Mouse (Mus musculus): ENCODE results near the gene Prss45. TPM values are rescaled to one million over a fixed set of nuclear protein-coding genes. Genes with fewer than 3 reads are reported as not detected.

Gene Prss45
- not detected in 2 replicates for polyA plus RNA-seq (2012; rRNA removed)

GRCm38 (mm10) chr9:110834411-110834810 lies at the start of gene Prss45:
Prss45 (plus strand) TSS chr9:110834588.

GRCm38 (mm10) chr9:110797866-110798265 lies 36.5 kb upstream of the Prss45 start, which contains the start of gene Prss42:
Prss42 (plus strand) TSS chr9:110798166.

GRCm38 (mm10) chr9:110813789-110814188 lies 20.6 kb upstream of the Prss45 start, which contains the start of gene Prss44:
Prss44 (plus strand) TSS chr9:110813994.

GRCm38 (mm10) chr9:110826390-110826789 lies 8.0 kb upstream of the Prss45 start, which contains the start of gene Prss43:
Prss43 (plus strand) TSS chr9:110826690.

GRCm38 (mm10) chr9:110844206-110844605 lies 9.8 kb downstream of the Prss45 start, which contains the start of gene Prss46:
Prss46 (plus strand) TSS chr9:110844506.

GRCm38 (mm10) chr9:110857781-110858472 lies 23.5 kb downstream of the Prss45 start, which contains the start of gene Prss50:
Prss50 (plus strand) TSS chr9:110857967.

GRCm38 (mm10) chr9:110879191-110879920 lies 45.0 kb downstream of the Prss45 start, which contains the start of gene Als2cl:
Als2cl (plus strand) TSS chr9:110879870.

GRCm38 (mm10) chr9:110879998-110880561 lies 45.7 kb downstream of the Prss45 start, which contains the start of gene Tmie:
Tmie (minus strand) TSS chr9:110880113.

Other genes with a start within 250 kb of the Prss45 start
- gene Nradd, start 210.1 kb upstream of the Prss45 start, polyA plus RNA-seq (2012; rRNA removed) = 1.4 and 1.7 TPM in 2 replicates
- gene Nbeal2, start 180.4 kb upstream of the Prss45 start, polyA plus RNA-seq (2012; rRNA removed) = 3.5 and 3.9 TPM in 2 replicates
- gene Ccdc12, start 178.1 kb upstream of the Prss45 start, polyA plus RNA-seq (2012; rRNA removed) = 71.9 and 74.5 TPM in 2 replicates
- gene Myl3, start 92.7 kb upstream of the Prss45 start, polyA plus RNA-seq (2012; rRNA removed) = 0.06 and 1.3 TPM in 2 replicates
- gene Pth1r, start 87.4 kb upstream of the Prss45 start, polyA plus RNA-seq (2012; rRNA removed) = 3.4 and 3.6 TPM in 2 replicates
- gene Prss42, start 36.4 kb upstream of the Prss45 start, polyA plus RNA-seq (2012; rRNA removed) = 0.02 TPM in 1 of 2 replicates, not detected in the other
- gene Prss44, start 20.6 kb upstream of the Prss45 start, polyA plus RNA-seq (2012; rRNA removed) = not detected in 2 replicates
- not detected in 2 replicates for gene Prss43, start 7.9 kb upstream of the Prss45 start, polyA plus RNA-seq (2012; rRNA removed)
- gene Prss46, start 9.9 kb downstream of the Prss45 start, polyA plus RNA-seq (2012; rRNA removed) = not detected in 2 replicates
- gene Prss50, start 23.4 kb downstream of the Prss45 start, polyA plus RNA-seq (2012; rRNA removed) = 6.5 and 7.0 TPM in 2 replicates
- 2.4 and 3.5 TPM in 2 replicates for gene Als2cl, start 45.3 kb downstream of the Prss45 start, polyA plus RNA-seq (2012; rRNA removed)
- gene Tmie, start 45.5 kb downstream of the Prss45 start, polyA plus RNA-seq (2012; rRNA removed) = 0.88 and 1.3 TPM in 2 replicates
- gene Fam240a, start 82.3 kb downstream of the Prss45 start, polyA plus RNA-seq (2012; rRNA removed) = not detected in 2 replicates
- gene Tdgf1, start 111.6 kb downstream of the Prss45 start, polyA plus RNA-seq (2012; rRNA removed) = not detected in 2 replicates
- gene Lrrc2, start 117.0 kb downstream of the Prss45 start, polyA plus RNA-seq (2012; rRNA removed) = 0.08 and 0.21 TPM in 2 replicates
- gene Rtp3, start 156.0 kb downstream of the Prss45 start, polyA plus RNA-seq (2012; rRNA removed) = 23.9 and 28.3 TPM in 2 replicates
- gene Ltf, start 184.7 kb downstream of the Prss45 start, polyA plus RNA-seq (2012; rRNA removed) = 6.5 and 11.7 TPM in 2 replicates
- 7.4 and 10.1 TPM in 2 replicates for gene Ccrl2, start 222.9 kb downstream of the Prss45 start, polyA plus RNA-seq (2012; rRNA removed)

Data from liver, embryonic 14 days (tissue).